9 mouse cellular contexts compared by ENCODE assay signal in the genomic region with DNA sequence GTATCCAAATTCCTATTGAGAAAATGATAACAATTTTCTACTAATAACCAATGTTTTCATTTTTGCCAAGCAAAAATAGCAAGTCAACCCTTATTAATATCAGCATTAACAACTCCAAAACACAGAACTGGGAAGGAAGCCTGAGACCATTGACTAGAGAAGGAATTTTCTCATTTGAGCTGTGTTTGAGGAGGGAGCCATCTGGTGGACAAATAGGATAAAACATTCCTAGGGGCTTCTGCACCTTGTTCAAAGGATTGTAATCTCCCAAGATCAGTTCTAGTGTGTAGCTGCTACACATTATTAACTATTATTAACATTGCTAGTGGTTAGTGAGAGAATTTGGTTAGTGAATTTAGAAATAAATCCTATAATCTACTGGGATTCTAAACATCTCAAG. TPM values are rescaled to one million over a fixed set of nuclear protein-coding genes. Genes with fewer than 3 reads are reported as not detected.
DNase-seq lines count a peak whose midpoint lies in the region; ATAC-seq and TF ChIP-seq lines count a peak whose summit lies in the region.
"Had no signal": no experiment of that assay in that cellular context is flagged by ENCODE, and none has a peak within 500 bp of the region (broad histone marks: within the 10 kb centered on the region; RNA-seq: fewer than 3 reads in every experiment).

No protein-coding gene starts in this region.

- 0 out of 2 replicates have a peak, but pooled peaks have one; percentile 17 for ATAC-seq in intestine, embryonic 14.5 days (replicated peaks; ENCODE audit: low FRiP score, low TSS enrichment, low read depth)
- ATAC-seq in intestine, embryonic 16.5 days = no peak
- ATAC-seq in midbrain, postnatal 0 days (ENCODE audit: low FRiP score) = no peak

- H3K9me3 ChIP-seq in intestine, embryonic 14.5 days (ENCODE audit: control insufficient read depth, low read length) = no peaks in the 10 kb centered on the region
- no peaks in the 10 kb centered on the region for H3K9me3 ChIP-seq in intestine, embryonic 16.5 days (ENCODE audit: control insufficient read depth, low read length)
- H3K9me3 ChIP-seq in midbrain, postnatal 0 days (ENCODE audit: low read length) = no peaks in the 10 kb centered on the region
- H3K9me3 ChIP-seq: lung, embryonic 15.5 days had no signal

- no peaks in the 10 kb centered on the region for H3K4me1 ChIP-seq in intestine, embryonic 14.5 days (replicated peaks; ENCODE audit: control insufficient read depth, insufficient read depth, low read length)
- no peaks in the 10 kb centered on the region for H3K4me1 ChIP-seq in intestine, embryonic 16.5 days (ENCODE audit: control insufficient read depth, insufficient read depth, low read length)
- no peaks in the 10 kb centered on the region for H3K4me1 ChIP-seq in midbrain, postnatal 0 days (ENCODE audit: insufficient read depth, low read length)
- H3K4me1 ChIP-seq: lung, embryonic 15.5 days had no signal

- no peaks in the 10 kb centered on the region for H3K27me3 ChIP-seq in intestine, embryonic 14.5 days (replicated peaks; ENCODE audit: control insufficient read depth, insufficient read depth, low read length)
- no peaks in the 10 kb centered on the region for H3K27me3 ChIP-seq in intestine, embryonic 16.5 days (replicated peaks; ENCODE audit: control insufficient read depth, insufficient read depth, low read length)
- H3K27me3 ChIP-seq in midbrain, postnatal 0 days (ENCODE audit: insufficient read depth, low read length) = no peaks in the 10 kb centered on the region
- H3K27me3 ChIP-seq: lung, embryonic 15.5 days had no signal

- H3K9ac ChIP-seq in intestine, embryonic 14.5 days (ENCODE audit: low read length) = no peak overlapping the region
- H3K9ac ChIP-seq in intestine, embryonic 16.5 days (ENCODE audit: low read depth, low read length) = no peak overlapping the region
- H3K9ac ChIP-seq in midbrain, postnatal 0 days (replicated peaks; ENCODE audit: low read length, poor library complexity, severe bottlenecking) = no peak overlapping the region
- H3K9ac ChIP-seq: lung, embryonic 15.5 days had no signal

- H3K4me2 ChIP-seq in intestine, embryonic 14.5 days (ENCODE audit: low read length) = no peak overlapping the region
- no peak overlapping the region for H3K4me2 ChIP-seq in intestine, embryonic 16.5 days (ENCODE audit: low read depth, low read length)
- no peak overlapping the region for H3K4me2 ChIP-seq in midbrain, postnatal 0 days (ENCODE audit: low read depth, low read length, poor library complexity, severe bottlenecking)
- H3K4me2 ChIP-seq: lung, embryonic 15.5 days had no signal

- H3K4me3 ChIP-seq in intestine, embryonic 14.5 days (ENCODE audit: low read depth, low read length) = no peak overlapping the region
- H3K4me3 ChIP-seq in intestine, embryonic 16.5 days (ENCODE audit: low read length) = no peak overlapping the region
- no peak overlapping the region for H3K4me3 ChIP-seq in midbrain, postnatal 0 days (ENCODE audit: low read depth, low read length)
- H3K4me3 ChIP-seq: lung, embryonic 15.5 days had no signal

- H3K36me3 ChIP-seq in intestine, embryonic 14.5 days (ENCODE audit: control insufficient read depth, insufficient read depth, low read length) = peaks cover 45% of the 10 kb centered on the region
- peaks cover 2% of the 10 kb centered on the region; the same call in 1 of the 2 replicates for H3K36me3 ChIP-seq in intestine, embryonic 16.5 days (ENCODE audit: control insufficient read depth, insufficient read depth, low read length)
- 0 out of 2 replicates have a peak, but pooled peaks cover 3% of the 10 kb centered on the region for H3K36me3 ChIP-seq in midbrain, postnatal 0 days (ENCODE audit: insufficient read depth, low read length)

- H3K27ac ChIP-seq in intestine, embryonic 14.5 days (ENCODE audit: low read depth) = no peak overlapping the region
- H3K27ac ChIP-seq in intestine, embryonic 16.5 days (ENCODE audit: low read length) = no peak overlapping the region
- H3K27ac ChIP-seq in midbrain, postnatal 0 days (ENCODE audit: low read depth, low read length) = no peak overlapping the region
- H3K27ac ChIP-seq: lung, embryonic 15.5 days had no signal

- peak; percentile 90 for TF ChIP-seq CTCF in midbrain, postnatal 0 days (IDR thresholded peaks at IDR 0.05)

- DNase-seq in intestine, embryonic 14.5 days (ENCODE audit: low spot score) = no peak
- peak; percentile 47 for DNase-seq in CD4-positive helper T cell, adult 2 months (ENCODE audit: low read depth, low spot score)
- DNase-seq in R1 (ENCODE audit: low read depth, low spot score) = peak; percentile 74
- peak; percentile 67 for DNase-seq in embryo, embryonic 11 days
- peak; percentile 56 to 58 for DNase-seq in kidney, postnatal 36 days
- DNase-seq in midbrain, postnatal 0 days (ENCODE audit: low spot score) = peak; percentile 81
- DNase-seq in urinary bladder, adult 18-20 months (ENCODE audit: low spot score in 2 of 2) = no peak

RNA-seq across cellular contexts. Expression of a gene that starts 38.2 kb away (rescaled TPM):
- 90.5 and 93.5 TPM in 2 replicates for polyA plus RNA-seq in intestine, embryonic 14.5 days (2014; fragmentation: Nextera tagmentation; extraction: Ambion mirVana)
- 210 and 253 TPM in 2 replicates for polyA plus RNA-seq in intestine, embryonic 16.5 days (2015; fragmentation: Nextera tagmentation; extraction: Ambion mirVana)
- total RNA-seq in midbrain, postnatal 0 days (2014; rRNA removed) = 61.7 and 66.3 TPM in 2 replicates
- 69.3 and 71.4 TPM in 2 replicates for polyA plus RNA-seq in midbrain, postnatal 0 days (2015; fragmentation: Nextera tagmentation; extraction: Ambion mirVana)

Comparison
In these comparisons a context has a peak if more than half of its experiments do, and no peak if none do; other contexts are left out.
1. DNase-seq: peak in CD4-positive helper T cell, adult 2 months (single experiment), R1 (single experiment), embryo, embryonic 11 days (single experiment), kidney, postnatal 36 days (2 of 2) and midbrain, postnatal 0 days (single experiment); none in intestine, embryonic 14.5 days (single experiment) and urinary bladder, adult 18-20 months (0 of 2).